Mouse (Mus musculus): ENCODE results near the gene Parl.

The Parl gene

DNA sequence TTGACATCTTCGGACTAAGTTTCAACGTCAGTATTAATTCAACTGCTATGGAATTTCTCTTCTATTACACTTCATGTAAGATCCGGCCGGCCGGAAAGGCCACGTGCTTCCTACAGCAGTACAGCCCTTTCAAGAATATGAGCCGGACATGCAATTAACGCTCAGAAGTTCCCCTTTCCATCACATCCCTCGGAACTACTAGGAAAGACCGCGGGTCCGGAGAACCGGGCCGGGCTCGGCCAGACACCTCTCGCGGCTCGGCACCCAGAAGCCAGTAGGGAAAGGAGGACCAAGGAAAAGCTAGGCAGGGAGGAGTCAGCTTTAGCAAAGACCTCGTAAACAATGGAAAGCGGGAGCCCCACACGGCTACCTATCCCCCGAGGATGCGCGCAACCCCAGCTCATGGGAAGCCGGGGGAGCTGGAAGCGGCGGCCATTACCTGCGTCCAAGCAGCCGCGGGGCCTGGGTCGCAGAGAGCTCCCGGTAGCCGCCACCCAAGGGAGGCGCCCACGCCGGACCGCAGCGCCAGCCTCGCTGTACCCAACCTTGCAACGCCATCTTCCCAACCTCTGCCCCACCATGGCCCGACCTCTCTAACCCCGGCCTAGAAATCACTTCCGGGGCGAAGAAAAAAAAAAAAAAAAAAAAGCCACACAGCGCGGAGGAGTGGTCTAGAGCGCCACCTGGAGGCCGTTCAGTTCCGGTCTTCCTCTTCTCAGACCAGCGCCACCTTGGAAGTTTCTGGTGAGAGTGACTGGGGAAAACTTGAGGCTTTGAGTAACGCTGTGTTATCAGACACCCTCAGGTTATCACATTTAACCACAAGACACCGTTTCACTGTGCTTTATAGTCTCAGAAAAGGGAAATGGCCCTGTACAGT lies at the start of gene Parl:
TSS of gene Parl (minus strand) at position 618 of the 880 bp plus-strand sequence.
- peak; percentile 83 to 85 for DNase-seq

DNA sequence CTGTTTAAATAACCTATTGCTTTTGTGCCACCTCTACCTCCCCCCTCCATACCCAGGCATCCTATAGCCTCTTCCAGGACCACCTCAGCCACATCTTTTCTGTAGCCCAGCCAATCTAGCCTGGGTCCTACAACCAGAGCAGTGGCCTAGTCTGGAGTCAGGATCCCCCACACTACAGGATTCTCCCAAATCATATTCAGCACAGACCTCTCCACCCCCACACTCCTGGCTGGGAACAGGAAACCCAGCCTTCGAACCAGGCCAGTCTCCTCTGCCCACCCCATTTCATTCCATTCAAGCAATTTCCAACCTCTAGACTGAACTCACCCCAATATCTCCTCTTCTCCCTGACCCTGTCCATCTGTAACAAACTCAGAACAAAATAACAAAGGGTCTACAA lies 43.3 kb upstream of the Parl start:
- DNase-seq, result no peak

DNA sequence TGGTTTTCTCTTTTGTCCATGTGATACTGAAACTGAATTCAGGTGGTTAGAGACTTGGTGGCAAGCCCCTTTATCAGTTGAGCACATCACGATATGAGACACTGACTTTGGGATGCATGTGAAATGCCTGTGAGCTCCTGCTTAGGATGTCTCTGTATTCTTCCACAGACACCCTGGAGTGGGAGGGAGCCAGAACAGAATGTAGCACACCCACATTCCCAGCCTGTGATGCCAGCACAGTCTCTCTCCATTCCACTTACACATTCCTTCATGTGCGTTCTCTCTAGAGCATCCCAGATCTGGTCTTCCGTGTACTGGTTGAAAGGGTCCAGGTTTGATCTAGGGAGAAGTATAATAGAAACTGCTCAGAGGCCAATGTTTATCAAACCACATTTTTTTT lies 36.4 kb upstream of the Parl start:
- DNase-seq, result no peak

DNA sequence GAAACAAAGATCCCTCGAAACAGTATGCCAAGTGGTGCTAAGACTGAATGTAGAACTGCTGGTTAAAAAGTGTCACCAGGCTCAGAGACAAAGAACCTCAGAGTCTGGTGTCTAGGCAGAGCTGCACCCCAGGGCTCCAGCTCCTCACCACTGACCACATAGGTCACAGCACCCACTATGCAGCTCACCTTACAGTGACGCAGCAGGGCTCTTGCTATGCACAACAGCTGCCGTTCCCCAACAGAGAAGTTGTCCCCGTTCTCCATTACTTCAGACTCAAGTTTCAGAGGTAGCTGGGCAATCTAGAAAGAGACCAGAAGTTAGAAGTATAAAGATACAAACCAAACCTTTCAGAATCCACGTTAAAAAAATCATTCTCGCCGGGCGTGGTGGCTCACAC lies 32.7 kb upstream of the Parl start:
- DNase-seq, result no peak

DNA sequence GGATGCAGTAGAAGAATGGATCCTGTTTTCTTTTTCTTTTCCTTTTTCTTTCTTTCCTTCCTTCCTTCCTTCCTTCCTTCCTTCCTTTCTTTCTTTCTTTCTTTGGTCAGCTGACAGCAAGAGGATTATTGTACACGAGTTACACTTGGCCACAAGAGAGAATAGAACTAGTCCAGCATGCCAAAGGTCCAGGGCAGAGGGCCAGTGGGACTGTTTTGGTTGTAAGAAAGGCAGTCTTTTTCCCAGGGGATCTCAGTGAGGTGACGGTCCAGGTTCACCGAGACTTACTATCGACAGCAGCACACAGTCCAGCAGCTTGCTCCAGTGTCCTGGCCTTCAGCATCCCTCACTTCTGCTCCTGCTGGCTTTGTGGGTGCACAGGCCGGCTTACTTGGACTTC lies 26.1 kb upstream of the Parl start:
- no peak for DNase-seq

DNA sequence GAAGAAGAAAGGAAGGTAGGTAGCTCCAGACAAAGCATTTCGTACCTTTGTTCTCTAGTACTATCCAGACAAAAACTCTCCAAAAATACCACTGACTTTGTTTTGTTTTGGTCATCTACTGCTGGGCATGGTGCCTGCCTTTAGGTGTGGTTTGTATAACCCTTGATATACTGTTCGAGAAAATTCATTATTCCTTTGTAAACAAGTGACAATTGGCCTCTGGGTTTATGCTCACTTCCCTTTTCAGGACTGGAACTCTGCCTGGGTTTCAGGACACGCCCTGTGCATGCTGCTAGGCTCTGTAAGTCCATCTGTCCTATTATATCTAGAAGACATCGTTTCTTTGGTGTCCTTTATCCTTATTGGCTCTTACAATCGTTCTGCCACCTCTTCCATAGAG lies 23.1 kb upstream of the Parl start, which contains the start of gene Cyp2ab1:
TSS of gene Cyp2ab1 (minus strand) at position 119 of the 400 bp plus-strand sequence.
- DNase-seq, result no peak

DNA sequence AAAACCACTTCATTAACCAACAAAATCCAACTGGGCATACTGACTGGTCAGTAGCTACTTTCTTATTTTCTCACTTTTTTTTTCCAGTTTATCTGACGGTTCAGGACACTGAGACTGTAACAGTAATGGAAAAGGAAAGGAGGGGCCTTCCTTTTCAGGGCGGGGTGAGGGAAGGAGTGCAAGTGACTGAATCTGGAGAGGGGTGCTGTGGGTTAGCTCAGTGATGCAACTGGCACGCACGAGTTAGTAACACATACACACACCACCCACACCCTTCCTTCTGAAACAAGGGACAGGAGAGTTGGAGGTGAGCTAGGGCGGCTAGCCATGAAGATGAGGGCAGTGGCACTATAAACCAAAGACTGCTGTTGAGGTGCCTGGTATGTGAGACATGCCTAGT lies 21.7 kb upstream of the Parl start:
- DNase-seq, result no peak

DNA sequence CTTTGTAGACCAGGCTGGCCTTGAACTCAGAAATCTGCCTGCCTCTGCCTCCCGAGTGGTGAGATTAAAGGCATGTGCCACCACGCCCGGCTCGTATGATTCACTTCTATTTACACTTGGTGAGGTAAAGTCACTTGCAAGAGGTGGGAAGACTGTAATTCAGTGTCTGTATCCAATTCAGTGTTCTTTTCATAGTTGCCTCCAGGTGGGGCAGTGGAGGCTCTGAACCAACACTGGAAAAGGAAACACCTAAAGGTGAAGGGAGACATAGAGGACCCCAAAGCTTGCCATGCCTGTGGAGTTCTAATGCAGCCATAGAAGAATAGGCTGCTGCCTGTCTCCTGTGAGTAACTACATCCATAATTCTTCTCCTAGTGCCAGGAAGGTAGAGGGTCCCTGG lies 20.1 kb upstream of the Parl start:
- DNase-seq, result no peak

DNA sequence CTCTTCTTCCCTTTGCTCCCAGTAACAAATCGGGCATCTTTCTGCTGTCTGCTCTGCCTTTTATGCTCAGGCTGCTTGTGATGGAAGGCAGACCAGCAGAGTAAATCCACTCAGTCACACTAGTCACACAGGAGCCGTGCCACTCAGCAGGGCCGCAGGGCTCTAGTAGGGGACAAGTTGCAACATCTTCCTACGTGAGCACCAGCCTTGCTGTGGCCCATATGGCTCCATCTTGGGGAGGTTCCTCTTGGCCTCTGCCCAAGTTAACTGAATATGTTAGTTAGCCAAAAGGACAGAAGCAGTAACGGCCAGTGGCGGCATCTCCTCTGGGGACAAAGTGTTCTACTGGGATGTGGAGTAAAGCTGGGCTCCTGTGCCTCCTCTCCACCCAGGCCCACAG lies 14.6 kb upstream of the Parl start:
- no peak for DNase-seq

DNA sequence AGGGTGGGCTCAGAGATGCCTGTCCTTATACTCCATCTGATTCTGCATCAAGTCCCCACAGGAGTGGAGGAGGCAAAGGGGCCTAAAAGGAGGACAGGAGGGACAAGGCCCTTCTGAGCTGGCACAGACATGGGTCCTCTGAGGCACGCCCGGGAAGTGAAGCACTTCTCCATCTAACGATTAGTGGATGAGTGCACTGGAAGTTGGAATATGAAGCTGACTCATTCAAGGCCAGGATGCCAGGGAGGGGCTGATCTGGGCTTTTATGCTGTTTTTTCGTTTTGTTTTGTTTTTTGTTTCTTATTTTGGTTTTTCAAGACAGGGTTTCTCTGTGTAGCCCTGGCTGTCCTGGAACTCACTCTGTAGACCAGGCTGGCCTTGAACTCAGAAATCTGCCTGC lies 13.1 kb upstream of the Parl start:
- no peak for DNase-seq

DNA sequence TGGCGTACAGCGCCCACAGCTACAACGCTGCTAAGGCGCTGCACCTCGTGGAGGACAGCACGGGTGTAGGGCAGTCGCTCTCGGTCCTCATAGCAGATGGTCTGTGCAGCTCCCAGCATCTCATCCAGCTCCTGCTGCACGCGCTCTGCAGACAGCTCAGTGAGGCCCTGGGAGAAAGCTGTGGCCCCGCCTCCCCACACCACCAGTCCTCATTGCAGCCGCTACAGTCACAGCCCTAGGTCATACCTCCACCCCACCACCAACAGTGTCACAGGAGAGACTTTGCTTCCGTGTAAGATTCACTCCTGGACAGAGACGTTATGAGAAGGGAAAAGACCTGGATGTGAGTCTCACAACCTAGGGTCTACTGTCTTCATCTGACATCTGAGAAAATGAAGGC lies 10.1 kb upstream of the Parl start:
- DNase-seq, result no peak

DNA sequence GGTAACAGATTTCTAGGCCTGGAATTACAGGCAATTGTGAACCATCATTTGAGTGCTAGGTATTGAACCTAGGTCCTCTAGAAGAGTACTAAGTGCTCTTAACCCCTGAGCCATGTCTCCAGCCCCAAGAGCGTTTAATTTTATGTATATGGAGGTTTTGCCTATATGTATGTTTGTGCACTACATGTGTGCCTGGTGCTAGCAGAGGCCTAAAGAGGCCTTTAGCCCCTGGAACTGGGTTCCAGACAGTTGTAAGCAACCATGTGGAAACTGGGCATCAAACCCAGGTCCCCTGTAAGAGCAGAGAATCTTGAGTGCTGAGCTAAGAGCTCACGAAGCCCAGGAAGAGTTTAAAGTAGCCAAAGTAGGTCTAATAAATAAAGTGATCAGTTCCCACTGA lies 2.1 kb downstream of the Parl start:
- DNase-seq, result no peak

DNA sequence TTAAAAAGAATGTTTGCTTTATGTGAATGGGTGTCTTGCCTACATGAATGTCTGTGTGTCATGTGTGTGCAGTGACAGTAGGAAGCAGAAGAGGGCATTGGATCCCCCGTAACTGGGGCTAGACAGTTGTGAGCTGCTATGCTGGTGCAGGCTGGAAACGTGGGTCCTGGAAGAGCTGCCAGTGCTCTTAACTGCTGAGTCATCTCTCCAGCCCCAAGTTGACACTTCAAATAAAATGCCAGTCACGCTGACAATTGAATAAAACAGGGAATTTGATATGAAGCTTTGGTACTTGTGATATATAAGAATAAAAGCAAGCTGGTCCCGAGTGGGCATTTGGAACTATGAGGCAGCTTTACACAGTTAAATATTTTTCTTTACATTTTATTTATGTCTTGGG lies 21.9 kb downstream of the Parl start:
- no peak for DNase-seq

DNA sequence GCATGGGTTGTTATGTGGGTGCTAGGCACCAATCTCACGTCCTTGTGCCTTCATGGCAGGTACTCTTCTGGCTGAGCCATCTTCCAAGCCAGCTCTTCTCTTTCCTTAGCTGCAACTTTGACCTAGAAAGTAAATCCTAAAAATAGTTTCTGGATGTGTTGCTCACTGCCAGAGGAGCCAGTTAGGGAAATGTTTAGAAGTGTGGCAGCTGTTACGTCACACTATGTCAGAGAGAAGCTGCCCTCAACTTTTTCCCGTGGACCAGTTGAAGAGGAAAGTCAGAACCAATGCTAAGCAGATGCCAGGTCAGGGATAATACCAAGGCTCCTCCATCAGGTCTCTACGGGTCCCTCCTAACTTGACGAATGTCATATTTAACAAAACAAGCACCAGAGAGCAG lies 22.8 kb downstream of the Parl start:
- DNase-seq, result no peak

DNA sequence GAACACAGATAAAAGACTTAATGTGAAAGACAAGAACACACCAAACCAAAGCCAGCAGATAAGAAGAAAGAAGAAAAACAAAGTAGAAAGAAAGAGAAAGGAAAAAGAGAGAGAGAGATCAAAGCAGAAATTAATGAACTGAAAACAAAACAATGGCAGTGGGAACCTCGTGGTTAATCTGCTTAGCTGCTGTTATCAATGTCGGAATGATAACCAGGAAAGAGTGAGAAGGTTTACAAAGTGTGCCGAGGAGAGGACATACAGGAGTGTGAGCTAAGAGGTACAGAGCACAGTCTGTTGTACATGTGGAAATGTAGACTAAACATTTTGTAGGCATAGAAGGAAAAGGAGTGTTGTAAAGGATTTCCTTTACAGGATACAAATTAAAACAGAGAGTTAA lies 29.2 kb downstream of the Parl start:
- DNase-seq, result no peak

DNA sequence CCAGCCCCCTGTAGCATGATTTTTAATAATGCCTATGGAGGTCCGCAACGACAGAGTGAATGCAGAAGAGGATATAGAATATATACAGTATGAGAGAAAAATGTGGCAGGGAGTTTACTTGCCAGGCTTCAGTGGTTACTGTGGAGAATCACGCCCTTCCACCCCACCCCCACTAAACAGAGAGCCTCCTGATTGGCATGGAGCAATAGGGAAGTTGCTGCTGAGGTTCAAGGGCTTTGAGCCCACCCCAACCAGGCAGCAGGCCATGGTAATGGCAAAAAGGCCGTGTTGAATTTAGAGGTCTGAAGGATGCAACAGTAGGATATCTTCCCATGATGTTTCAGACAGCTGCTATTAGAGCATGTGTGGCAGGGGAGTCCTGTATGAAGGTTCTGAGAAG lies 30.8 kb downstream of the Parl start:
- no peak for DNase-seq

DNA sequence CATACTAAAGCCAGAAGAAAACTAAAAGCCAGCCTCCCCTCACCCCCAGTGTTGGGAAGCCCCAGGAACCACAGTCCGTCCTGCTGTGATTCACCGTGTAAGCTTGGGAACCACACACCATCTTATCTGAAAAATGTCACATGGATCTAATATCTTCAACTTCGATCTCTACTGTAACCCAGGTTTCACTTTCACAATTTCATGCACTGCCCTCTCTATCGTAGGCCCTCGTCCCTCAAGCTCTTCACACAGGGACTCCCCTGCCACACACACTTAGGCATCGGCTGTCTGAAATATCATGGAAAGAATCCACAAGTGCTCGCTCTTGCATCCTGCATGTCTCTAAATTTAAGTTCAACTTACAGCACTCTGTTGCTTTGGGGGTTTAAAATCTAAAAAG lies 37.1 kb downstream of the Parl start:
- no peak for DNase-seq

DNA sequence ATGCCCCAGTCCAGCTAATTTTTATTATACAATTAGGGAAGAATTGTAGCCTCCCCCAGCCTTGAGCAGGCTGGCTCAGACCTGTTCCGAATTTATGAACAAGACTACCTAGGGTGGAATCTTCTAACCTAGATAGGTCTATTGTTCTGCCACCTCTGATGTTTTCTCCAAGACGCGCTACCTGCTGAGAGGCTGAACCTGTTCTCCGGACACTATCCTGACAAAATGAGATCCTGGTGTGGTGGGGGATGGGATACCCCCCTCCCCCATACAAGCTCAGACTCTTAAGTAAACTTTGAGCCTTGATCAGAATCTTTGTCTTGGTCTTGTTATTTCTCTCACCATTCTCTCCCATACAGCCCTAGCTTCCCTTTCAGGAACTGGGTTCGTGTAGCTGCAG lies 44.3 kb downstream of the Parl start:
- no peak for DNase-seq

DNA sequence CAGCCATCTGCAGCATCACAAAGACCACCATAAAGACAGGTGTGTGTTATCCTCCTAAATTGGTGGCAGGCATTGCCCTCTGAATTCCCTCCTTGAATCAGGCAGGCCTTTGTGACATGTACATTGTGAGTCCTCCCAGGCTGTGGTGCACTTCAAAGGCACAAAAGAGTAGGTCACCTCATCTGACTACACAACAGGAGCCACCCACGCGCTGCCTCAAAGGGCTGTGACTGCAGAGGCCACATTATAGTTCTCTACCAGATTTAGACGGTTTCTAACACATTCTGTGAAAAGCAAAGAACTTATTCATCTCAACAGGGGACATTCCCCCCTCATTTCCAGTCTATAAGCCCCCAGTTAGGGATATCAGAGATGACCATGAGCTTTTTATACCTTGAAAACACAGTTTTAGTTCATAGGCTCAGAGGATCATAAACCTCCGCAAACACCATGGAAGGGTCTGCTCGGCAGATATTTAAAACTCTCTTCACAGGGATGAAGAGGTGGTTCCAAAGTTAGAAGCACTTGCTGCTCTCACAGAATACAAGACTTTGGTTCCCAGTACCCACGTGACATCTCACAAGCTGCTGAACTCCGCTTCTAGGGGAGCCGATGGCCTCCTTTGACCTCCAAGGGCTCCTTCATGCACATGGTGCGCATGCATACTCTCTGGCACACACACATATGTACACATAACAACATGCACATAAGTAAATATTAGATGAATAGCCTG lies 53.6 kb downstream of the Parl start:
- DNase-seq, result no peak

DNA sequence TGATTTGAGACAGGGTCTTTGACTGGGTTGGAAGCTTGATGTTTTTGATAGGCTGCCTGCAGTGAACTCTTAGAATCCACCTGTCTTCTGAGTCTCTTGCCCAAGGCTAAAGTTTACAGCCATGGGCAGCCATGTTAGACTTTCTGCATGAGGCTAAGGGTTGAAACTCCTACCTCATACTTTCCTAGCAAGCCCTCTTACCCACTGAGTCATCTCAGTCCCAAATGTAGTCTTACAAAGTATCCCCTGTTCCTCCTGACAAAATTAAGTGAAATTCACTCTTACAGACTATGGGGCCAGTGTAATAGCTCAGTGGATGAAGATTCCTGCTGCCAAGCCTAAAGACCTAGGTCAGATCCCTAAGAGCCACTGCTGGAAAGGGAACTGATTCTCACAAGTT lies 55.1 kb downstream of the Parl start:
- DNase-seq, result no peak

DNA sequence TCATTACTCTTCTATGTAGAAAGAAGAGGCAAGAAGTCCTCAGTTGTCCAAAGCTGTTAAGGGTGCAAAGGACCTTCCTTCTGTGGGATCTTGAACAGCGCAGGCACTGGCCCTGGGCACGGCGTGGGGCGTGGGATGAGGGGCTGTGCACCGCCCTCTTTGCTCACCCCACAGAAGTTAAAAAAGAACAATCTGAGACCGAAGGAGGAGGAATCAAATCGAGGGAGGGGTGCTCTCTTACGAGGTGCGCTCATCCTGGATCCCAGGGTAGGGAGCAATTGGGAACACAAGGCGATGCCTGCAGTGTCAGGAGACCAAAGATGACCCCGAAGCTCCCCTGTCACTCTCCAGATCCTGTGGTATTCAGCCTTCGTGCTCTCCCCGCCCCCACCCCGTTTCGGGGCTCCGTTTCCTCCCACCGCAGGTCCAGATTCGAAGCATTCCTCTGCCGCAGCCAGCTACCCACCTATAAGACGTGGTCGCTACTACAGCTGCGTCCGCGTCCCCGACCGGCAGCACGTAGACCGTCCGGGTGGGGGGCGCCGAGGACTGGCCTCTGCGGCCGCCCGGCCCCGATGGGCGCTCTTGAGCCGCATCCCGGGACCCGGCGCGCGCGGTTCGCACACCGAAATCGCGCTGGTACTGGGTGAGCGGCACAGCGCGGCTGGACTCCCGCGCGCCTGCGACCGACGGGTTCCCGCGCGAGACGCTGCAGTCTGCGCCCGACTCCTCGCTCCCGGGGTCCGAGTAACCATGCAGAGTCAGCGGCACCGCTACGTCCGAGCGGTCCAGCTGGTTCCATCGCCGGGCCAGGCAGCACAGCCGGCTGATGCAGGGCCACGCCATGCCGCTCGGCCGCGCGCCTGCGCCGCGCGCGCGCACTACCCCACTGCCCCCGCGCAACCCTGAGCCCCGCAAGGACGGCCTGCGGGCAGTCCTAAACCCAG lies 61.4 kb downstream of the Parl start, which contains the start of gene Map6d1:
TSS of gene Map6d1 (minus strand) at position 891 of the 947 bp plus-strand sequence.
- peak; percentile 23 to 25 for DNase-seq

DNA sequence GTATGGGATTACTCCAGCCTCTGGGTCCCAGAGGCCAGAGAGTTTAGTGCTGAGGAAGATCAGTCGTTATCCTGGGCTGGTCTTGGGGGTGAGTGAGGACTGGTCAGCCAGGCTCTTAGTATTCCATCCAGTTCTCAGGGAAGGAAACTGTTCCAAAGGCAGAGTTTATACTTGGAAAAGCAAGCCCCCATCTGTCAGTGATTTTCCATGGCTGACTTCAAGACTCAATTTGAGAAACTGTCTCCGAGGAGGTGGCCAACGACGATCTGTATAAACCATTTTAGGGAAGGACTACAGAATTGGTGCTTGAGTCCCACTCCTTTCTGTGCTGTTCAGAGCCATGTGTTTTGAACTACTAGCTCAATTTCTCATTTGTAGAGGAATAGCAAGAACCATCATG lies 63.5 kb downstream of the Parl start:
- no peak for DNase-seq

DNA sequence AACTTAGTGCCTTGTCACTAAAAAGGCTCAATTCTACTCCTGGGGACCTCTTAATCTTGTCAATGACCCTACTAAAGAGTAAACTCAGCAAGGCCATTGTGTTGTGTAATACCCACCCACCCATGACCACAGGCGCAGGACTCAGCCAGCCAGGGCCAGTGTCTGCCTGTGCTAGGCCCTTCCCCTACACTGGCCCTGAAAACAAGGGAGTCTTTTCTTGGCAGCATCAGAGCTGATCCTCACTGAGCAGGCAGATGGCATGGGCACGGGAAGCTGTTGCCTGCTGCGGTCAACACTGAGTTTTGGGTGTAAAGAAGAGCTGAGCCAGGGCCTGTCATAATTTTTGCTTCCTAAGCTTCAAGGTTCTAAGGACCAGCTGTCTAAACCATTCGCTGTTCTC lies 64.8 kb downstream of the Parl start:
- no peak for DNase-seq
